Mouse (Mus musculus) duodenum, adult 2 months (tissue): Measurements from ENCODE around the gene Map3k10. TPM values are rescaled to one million over a fixed set of nuclear protein-coding genes. Genes with fewer than 3 reads are reported as not detected.

Experiments used
- polyA plus RNA-seq: library from polyadenylated mRNA; depleted of rRNA; stranded (reverse); fragments of >200 nt; gene quantifications from 2 replicates; pipeline ENCODE4 v1.2.3, GENCODE M21; 2012; ENCODE audit warnings: low replicate concordance; rRNA removed

Gene Map3k10
- 20.3 and 23.1 TPM in 2 replicates for polyA plus RNA-seq

GRCm38 (mm10) chr7:27674522-27675221, at the start of gene Map3k10:
TSS of gene Map3k10 (minus strand) at chr7:27674598.

GRCm38 (mm10) chr7:27688815-27689612, 14.6 kb upstream of the Map3k10 start, which contains the start of gene Zfp607b:
TSS of gene Zfp607b (plus strand) at chr7:27689340.

GRCm38 (mm10) chr7:27653681-27654437, 20.5 kb downstream of the Map3k10 start, which contains the start of gene Ttc9b:
TSS of gene Ttc9b (plus strand) at chr7:27653915.

Other genes starting within 250 kb of the Map3k10 start
- 0.30 and 0.39 TPM in 2 replicates for gene Sptbn4, start 226.9 kb downstream of the Map3k10 start, polyA plus RNA-seq
- 87.9 and 102 TPM in 2 replicates for gene Blvrb, start 226.6 kb downstream of the Map3k10 start, polyA plus RNA-seq
- 14.9 and 16.7 TPM in 2 replicates for gene Sertad3, start 200.8 kb downstream of the Map3k10 start, polyA plus RNA-seq
- 41.7 and 97.4 TPM in 2 replicates for gene Sertad1, start 187.7 kb downstream of the Map3k10 start, polyA plus RNA-seq
- 0.41 and 0.70 TPM in 2 replicates for gene Prx, start 175.3 kb downstream of the Map3k10 start, polyA plus RNA-seq
- 0.76 and 0.79 TPM in 2 replicates for gene Hipk4, start 151.3 kb downstream of the Map3k10 start, polyA plus RNA-seq
- 64.8 and 71.2 TPM in 2 replicates for gene Pld3, start 121.4 kb downstream of the Map3k10 start, polyA plus RNA-seq
- gene 2310022A10Rik, start 121.4 kb downstream of the Map3k10 start, polyA plus RNA-seq: 15.7 and 19.1 TPM in 2 replicates
- gene Akt2, start 83.0 kb downstream of the Map3k10 start, polyA plus RNA-seq: 27.6 and 31.4 TPM in 2 replicates
- 0.51 and 0.71 TPM in 2 replicates for gene Ttc9b, start 20.7 kb downstream of the Map3k10 start, polyA plus RNA-seq
- gene Zfp607b, start 14.7 kb upstream of the Map3k10 start, polyA plus RNA-seq: not detected in 2 replicates
- 0.34 and 0.52 TPM in 2 replicates for gene Zfp60, start 56.8 kb upstream of the Map3k10 start, polyA plus RNA-seq
- gene Zfp626, start 132.6 kb upstream of the Map3k10 start, polyA plus RNA-seq: 0.07 and 0.08 TPM in 2 replicates
- 0.09 TPM in 1 of 2 replicates, not detected in the other for gene Zfp59, start 164.0 kb upstream of the Map3k10 start, polyA plus RNA-seq
- 0.08 and 0.18 TPM in 2 replicates for gene Zfp607a, start 182.9 kb upstream of the Map3k10 start, polyA plus RNA-seq